Mouse (Mus musculus): ENCODE results near the gene Srcin1. TPM values are rescaled to one million over a fixed set of nuclear protein-coding genes. Genes with fewer than 3 reads are reported as not detected.

Gene Srcin1
- total RNA-seq, 2 experiments from 2014 or later: 0.19 to 0.20 TPM

GRCm38 (mm10) chr11:97557885-97558284, 18.1 kb downstream of the Srcin1 start:
- intact Hi-C loops (cut with DNase I): loop anchor here (2.0 kb wide), 1 partner anchor 27 kb away; no protein-coding TSS in a partner anchor
- DNase-seq: no peak

GRCm38 (mm10) chr11:97556569-97557408, 19.2 kb downstream of the Srcin1 start:
- DNase-seq: peak; percentile 68 to 80
- intact Hi-C loops (cut with DNase I): loop anchor here (2.0 kb wide), 1 partner anchor 26 kb away; no protein-coding TSS in a partner anchor

- intact Hi-C loops (cut with DNase I): no loop called here
- no peak for DNase-seq
These were observed 20.8 kb downstream of the Srcin1 start for GRCm38 (mm10) chr11:97555144-97555543.

GRCm38 (mm10) chr11:97552151-97552550, 23.8 kb downstream of the Srcin1 start:
- no peak for DNase-seq
- intact Hi-C loops (cut with DNase I): no loop called here

- no peak for DNase-seq
- intact Hi-C loops (cut with DNase I): no loop called here
These were observed 27.2 kb downstream of the Srcin1 start for GRCm38 (mm10) chr11:97548757-97549156.

- DNase-seq: no peak
- intact Hi-C loops (cut with DNase I): no loop called here
These were observed 27.9 kb downstream of the Srcin1 start for GRCm38 (mm10) chr11:97547957-97548706.

- no peak for DNase-seq
These were observed 29.1 kb downstream of the Srcin1 start for GRCm38 (mm10) chr11:97546804-97547411.

GRCm38 (mm10) chr11:97545808-97546560, 30.0 kb downstream of the Srcin1 start:
- no peak for DNase-seq
- intact Hi-C loops (cut with DNase I): no loop called here

More at GRCm38 (mm10) chr11:97546804-97547411, 29.1 kb downstream of the Srcin1 start:
- intact Hi-C loops (cut with DNase I): no loop called here

GRCm38 (mm10) chr11:97543883-97544282, 32.1 kb downstream of the Srcin1 start:
- DNase-seq: no peak
- intact Hi-C loops (cut with DNase I): no loop called here

- intact Hi-C loops (cut with DNase I): no loop called here
- peak; percentile 44 to 57 for DNase-seq
These were observed 32.7 kb downstream of the Srcin1 start for GRCm38 (mm10) chr11:97543181-97543733.

GRCm38 (mm10) chr11:97542171-97543150, 33.5 kb downstream of the Srcin1 start:
- intact Hi-C loops (cut with DNase I): no loop called here
- no peak for DNase-seq

- DNase-seq: peak in 1 of 2 experiments; percentile 29
- intact Hi-C loops (cut with DNase I): no loop called here
These were observed 35.4 kb downstream of the Srcin1 start for GRCm38 (mm10) chr11:97540604-97541003.

GRCm38 (mm10) chr11:97540136-97540535, 35.9 kb downstream of the Srcin1 start:
- intact Hi-C loops (cut with DNase I): no loop called here
- DNase-seq: no peak

- intact Hi-C loops (cut with DNase I): no loop called here
- no peak for DNase-seq
These were observed 36.4 kb downstream of the Srcin1 start for GRCm38 (mm10) chr11:97539622-97540021.

GRCm38 (mm10) chr11:97537580-97538089, 38.4 kb downstream of the Srcin1 start:
- no peak for DNase-seq
- intact Hi-C loops (cut with DNase I): no loop called here

GRCm38 (mm10) chr11:97536835-97537579, 39.0 kb downstream of the Srcin1 start:
- intact Hi-C loops (cut with DNase I): no loop called here
- DNase-seq: peak; percentile 19 to 21

- intact Hi-C loops (cut with DNase I): no loop called here
- no peak for DNase-seq
These were observed 39.8 kb downstream of the Srcin1 start for GRCm38 (mm10) chr11:97536083-97536747.
